Mouse (Mus musculus) 416B (cell line): ENCODE data around the gene Dclk2.

Experiments
- DNase-seq: peaks from one replicate; pipeline ENCODE4 v3.0.0; 2011; ENCODE audit warnings: low read depth

Dclk2 gene

GRCm38 (mm10) chr3:86758727-86759126, 161.9 kb downstream of the Dclk2 start:
- peak; percentile 64 for DNase-seq

- DNase-seq: peak; percentile 82
These were observed 164.1 kb downstream of the Dclk2 start for GRCm38 (mm10) chr3:86756548-86756947.

- peak; percentile 20 for DNase-seq
These were observed 165.8 kb downstream of the Dclk2 start for GRCm38 (mm10) chr3:86754595-86755557.

- peak; percentile 17 for DNase-seq
These were observed 166.5 kb downstream of the Dclk2 start for GRCm38 (mm10) chr3:86754178-86754577.

- no peak for DNase-seq
These were observed 170.0 kb downstream of the Dclk2 start for GRCm38 (mm10) chr3:86750652-86751051.

GRCm38 (mm10) chr3:86745769-86746512, 174.7 kb downstream of the Dclk2 start:
- no peak for DNase-seq

GRCm38 (mm10) chr3:86745348-86745747, 175.3 kb downstream of the Dclk2 start:
- DNase-seq: no peak

- DNase-seq: no peak
These were observed 180.9 kb downstream of the Dclk2 start for GRCm38 (mm10) chr3:86739745-86740144.

- DNase-seq: no peak
These were observed 181.8 kb downstream of the Dclk2 start for GRCm38 (mm10) chr3:86738831-86739230.
